Mouse (Mus musculus) neutrophil, adult 5-6 weeks (primary cell): ENCODE data around the gene Tepsin. TPM values are rescaled to one million over a fixed set of nuclear protein-coding genes. Genes with fewer than 3 reads are reported as not detected.

Source experiments
- ATAC-seq: fragments of 151-379, 151-347 bp; 2 replicates; pipeline ENCODE4 v1.8.0; 2017; ENCODE audit warnings: mild to moderate bottlenecking, moderate TSS enrichment; ENCODE audit not compliant: insufficient number of reproducible peaks, poor library complexity, low FRiP score, severe bottlenecking; ENCODE audit errors: extremely low read depth
- total RNA-seq: library from RNA; stranded (forward); fragments of 200-1000 nt; gene quantifications from 2 replicates; pipeline ENCODE4 v1.2.3, GENCODE M21; 2017

The Tepsin gene
- total RNA-seq = 15.5 and 30.6 TPM in 2 replicates

- peak; percentile 94 for ATAC-seq
Observed at GRCm38 (mm10) chr11:120098588-120099511, at the start of gene Tepsin, which contains the start of gene Ndufaf8. Tepsin (minus strand) TSS chr11:120098731. Ndufaf8 (plus strand) TSS chr11:120098928.

- ATAC-seq = no peak
Observed at GRCm38 (mm10) chr11:120143708-120144497, 45.4 kb upstream of the Tepsin start.

- no peak for ATAC-seq
Observed at GRCm38 (mm10) chr11:120142601-120143051, 44.1 kb upstream of the Tepsin start.

GRCm38 (mm10) chr11:120140255-120140654, 41.7 kb upstream of the Tepsin start:
- ATAC-seq = no peak

- no peak for ATAC-seq
Observed at GRCm38 (mm10) chr11:120139309-120139731, 40.8 kb upstream of the Tepsin start.

- ATAC-seq = no peak
Observed at GRCm38 (mm10) chr11:120137625-120138004, 39.1 kb upstream of the Tepsin start.

GRCm38 (mm10) chr11:120136796-120137624, 38.5 kb upstream of the Tepsin start:
- ATAC-seq = no peak

- no peak for ATAC-seq
Observed at GRCm38 (mm10) chr11:120136195-120136594, 37.7 kb upstream of the Tepsin start.

- no peak for ATAC-seq
Observed at GRCm38 (mm10) chr11:120134847-120135530, 36.5 kb upstream of the Tepsin start.

GRCm38 (mm10) chr11:120134148-120134547, 35.6 kb upstream of the Tepsin start:
- no peak for ATAC-seq

- no peak for ATAC-seq
Observed at GRCm38 (mm10) chr11:120129281-120129680, 30.8 kb upstream of the Tepsin start.

- no peak for ATAC-seq
Observed at GRCm38 (mm10) chr11:120126845-120127244, 28.3 kb upstream of the Tepsin start.

GRCm38 (mm10) chr11:120122126-120122525, 23.6 kb upstream of the Tepsin start:
- ATAC-seq = no peak

- ATAC-seq = no peak
Observed at GRCm38 (mm10) chr11:120120642-120121420, 22.3 kb upstream of the Tepsin start.

GRCm38 (mm10) chr11:120119936-120120541, 21.5 kb upstream of the Tepsin start:
- ATAC-seq = no peak

GRCm38 (mm10) chr11:120119108-120119507, 20.6 kb upstream of the Tepsin start:
- no peak for ATAC-seq

GRCm38 (mm10) chr11:120117626-120118025, 19.1 kb upstream of the Tepsin start:
- no peak for ATAC-seq
